Mouse (Mus musculus) neural tube, embryonic 11.5 days (tissue): Measurements from ENCODE around the gene Epsti1. TPM values are rescaled to one million over a fixed set of nuclear protein-coding genes. Genes with fewer than 3 reads are reported as not detected.

Experiments used
- ATAC-seq: fragments of 200-750 bp; cut with Nextera tagmentation; 2 replicates; pipeline ENCODE4 v1.8.0; 2017; ENCODE audit warnings: moderate number of reproducible peaks, mild to moderate bottlenecking, moderate TSS enrichment, moderate library complexity; ENCODE audit not compliant: insufficient read depth, low FRiP score, low TSS enrichment
- DNase-seq: peaks from one replicate; pipeline ENCODE4 v3.0.0-alpha.2; 2015; ENCODE audit warnings: low spot score
- H3K27ac ChIP-seq: fragments of 300-500 bp; sonication (generic); 2 replicates; pipeline ENCODE4 v1.5.1; 2014; ENCODE audit warnings: low read depth, mild to moderate bottlenecking, low read length
- H3K27me3 ChIP-seq: fragments of 300-500 bp; sonication (generic); 2 replicates; pipeline ENCODE4 v1.6.1; 2014; ENCODE audit warnings: mild to moderate bottlenecking, low read length, mixed read lengths; ENCODE audit not compliant: control insufficient read depth, insufficient read depth
- H3K36me3 ChIP-seq: fragments of 300-500 bp; sonication (generic); 2 replicates; pipeline ENCODE4 v1.6.1; 2014; ENCODE audit warnings: mild to moderate bottlenecking, low read length, moderate library complexity, mixed read lengths; ENCODE audit not compliant: control insufficient read depth, insufficient read depth
- H3K4me1 ChIP-seq: fragments of 300-500 bp; sonication (generic); 2 replicates; pipeline ENCODE4 v1.6.1; 2014; ENCODE audit warnings: low read length, mixed read lengths; ENCODE audit not compliant: control insufficient read depth, insufficient read depth
- H3K4me2 ChIP-seq: fragments of 300-500 bp; sonication (generic); 2 replicates; pipeline ENCODE4 v1.6.1; 2014; ENCODE audit warnings: low read depth, mild to moderate bottlenecking, moderate library complexity
- H3K4me3 ChIP-seq: fragments of 300-500 bp; sonication (generic); 2 replicates; pipeline ENCODE4 v1.5.1; 2014; ENCODE audit warnings: low read depth, low read length
- H3K9ac ChIP-seq: fragments of 300-500 bp; sonication (generic); 2 replicates; pipeline ENCODE4 v1.6.1; 2014; ENCODE audit warnings: mild to moderate bottlenecking, low read length
- H3K9me3 ChIP-seq: fragments of 300-500 bp; sonication (generic); 2 replicates; pipeline ENCODE4 v1.6.1; 2016; ENCODE audit warnings: low read length; ENCODE audit not compliant: control insufficient read depth
- WGBS: fragments of 180-500 bp; shearing (Covaris S2); extraction: QIAGEN DNeasy Blood & Tissue Kit; methylation state at CpG from one replicate; pipeline ENCODE4 v1.1.7; 2014; 5-methylcytosine and 5-hydroxymethylcytosine counted together
- polyA plus RNA-seq: library from polyadenylated mRNA; unstranded; fragments of >200 nt; fragmentation: Nextera tagmentation; extraction: Ambion mirVana; gene quantifications from 2 replicates; pipeline ENCODE4 v1.2.1, GENCODE M21; 2014

The Epsti1 gene
- polyA plus RNA-seq, 1 experiment from 2014 or later = not detected

DNA sequence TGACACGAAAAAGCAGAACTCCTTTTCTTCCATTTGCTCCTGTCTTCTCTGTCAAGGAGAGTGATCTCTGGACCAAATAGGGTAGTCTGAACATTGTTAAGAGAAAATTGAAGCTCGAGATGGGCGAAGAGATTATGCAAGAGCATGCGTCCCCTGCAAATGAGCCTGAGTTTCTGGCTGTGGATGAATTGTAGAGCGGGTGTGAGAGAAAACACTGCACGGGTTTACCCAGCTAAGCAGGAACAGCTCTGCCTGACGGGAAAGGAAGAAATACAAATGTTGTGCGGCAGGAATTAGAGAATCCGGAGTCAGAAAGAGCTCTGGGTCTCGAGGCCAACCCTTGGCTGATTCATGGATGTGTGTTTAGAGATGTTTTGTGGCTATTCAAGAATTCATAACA lies 107.8 kb downstream of the Epsti1 start:
- Histone ChIP-seq H3K9me3 (no peaks in the 10 kb centered on the region), H3K27ac (no peak overlapping the region), H3K27me3 (no peaks in the 10 kb centered on the region), H3K4me3 (no peak overlapping the region), H3K36me3 (no peaks in the 10 kb centered on the region), H3K4me1 (no peaks in the 10 kb centered on the region), H3K9ac (no peak overlapping the region), H3K4me2 (no peak overlapping the region)
- ATAC-seq (no peak), DNase-seq (no peak)
- 65% methylated on average over 10 of the region's 10 CpGs for WGBS

DNA sequence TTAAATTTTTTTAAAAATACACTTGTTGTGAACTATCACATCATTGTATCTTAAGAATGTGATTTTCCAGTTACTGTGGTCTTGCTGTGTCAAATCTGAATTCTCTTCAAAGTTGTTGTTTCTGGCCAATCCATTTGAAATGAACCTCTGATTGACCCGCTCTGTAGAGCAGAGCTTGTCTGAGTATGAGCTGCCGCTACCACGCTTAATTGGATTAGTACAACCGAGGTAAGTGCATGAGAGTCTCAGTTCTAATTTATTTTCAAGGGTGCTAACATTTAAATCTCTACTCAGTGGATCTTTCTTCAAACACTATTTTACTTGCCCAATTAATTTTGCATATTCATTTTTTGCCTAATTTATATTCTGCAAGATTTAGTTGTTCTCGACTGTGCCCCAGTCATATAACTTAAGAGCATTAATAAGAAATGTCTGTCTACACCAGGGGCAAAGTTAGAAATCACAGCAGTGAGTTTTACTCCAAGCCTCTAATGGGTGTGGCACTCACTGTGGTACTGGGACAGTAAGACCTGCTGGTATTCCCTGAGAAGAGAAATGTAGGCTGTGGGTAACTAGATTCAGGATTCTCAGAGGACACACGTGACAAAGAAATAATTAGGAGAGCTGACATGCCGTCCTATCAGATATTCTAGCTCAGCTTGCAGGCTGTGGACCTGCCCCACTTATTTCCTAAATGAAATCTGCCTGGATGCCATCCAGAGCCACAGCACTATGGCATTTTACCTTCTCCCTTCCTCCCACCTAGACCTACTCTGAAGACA lies 111.7 kb downstream of the Epsti1 start:
- ATAC-seq (no peak), DNase-seq (no peak)
- H3K9me3 ChIP-seq = no peaks in the 10 kb centered on the region
- WGBS = 81% methylated on average over 7 of the region's 7 CpGs
- no peak overlapping the region for H3K4me3 ChIP-seq
- H3K36me3 ChIP-seq = no peaks in the 10 kb centered on the region
- no peak overlapping the region for H3K27ac ChIP-seq
- no peak overlapping the region for H3K4me2 ChIP-seq
- no peaks in the 10 kb centered on the region for H3K4me1 ChIP-seq
- H3K9ac ChIP-seq = no peak overlapping the region
- no peaks in the 10 kb centered on the region for H3K27me3 ChIP-seq

DNA sequence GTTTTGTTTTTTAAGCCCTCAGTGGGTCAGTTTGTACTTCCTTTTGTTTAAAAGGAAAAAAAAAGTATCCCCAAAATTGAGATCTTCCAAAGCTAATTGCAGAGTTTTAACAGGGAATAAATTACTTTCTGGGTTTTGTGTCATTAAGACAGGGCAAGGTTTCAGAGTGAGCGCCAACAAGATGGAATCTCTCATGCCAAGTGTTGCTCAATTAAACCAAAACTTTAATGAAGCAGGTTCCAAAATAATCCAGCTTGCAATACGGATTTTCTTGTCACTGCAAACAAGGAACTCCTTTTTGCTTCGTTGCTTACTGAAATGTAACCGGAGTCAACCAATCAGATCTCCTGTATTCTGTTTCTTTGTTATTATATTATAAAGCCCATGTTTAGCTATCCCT lies 112.4 kb downstream of the Epsti1 start:
- Histone ChIP-seq H3K27me3 (no peaks in the 10 kb centered on the region), H3K9me3 (no peaks in the 10 kb centered on the region), H3K9ac (no peak overlapping the region), H3K4me3 (no peak overlapping the region), H3K36me3 (no peaks in the 10 kb centered on the region), H3K27ac (no peak overlapping the region), H3K4me1 (no peaks in the 10 kb centered on the region), H3K4me2 (no peak overlapping the region)
- ATAC-seq = no peak
- 84% methylated on average over 4 of the region's 4 CpGs for WGBS
- DNase-seq = no peak

DNA sequence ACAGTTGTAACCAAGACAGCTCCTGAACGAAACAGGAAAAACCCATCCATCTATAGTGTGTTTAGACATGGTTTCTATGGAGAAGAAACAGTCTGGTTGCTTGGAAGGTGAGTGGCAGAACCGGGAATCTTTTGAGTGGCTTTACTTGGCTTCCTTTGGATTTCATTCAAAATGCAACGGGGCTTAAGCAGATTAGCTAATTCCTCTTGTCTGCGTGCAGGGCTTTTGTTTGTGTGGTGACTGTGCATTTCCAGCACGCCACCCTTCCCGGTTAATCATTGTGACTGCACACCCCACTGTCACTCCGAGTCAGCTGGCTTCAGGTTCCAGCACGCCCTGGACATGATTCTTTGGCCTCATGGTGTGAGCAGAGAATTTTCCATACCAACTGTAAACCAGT lies 115.9 kb downstream of the Epsti1 start:
- no peaks in the 10 kb centered on the region for H3K27me3 ChIP-seq
- H3K27ac ChIP-seq = no peak overlapping the region
- 53% methylated on average over 8 of the region's 8 CpGs for WGBS

DNA sequence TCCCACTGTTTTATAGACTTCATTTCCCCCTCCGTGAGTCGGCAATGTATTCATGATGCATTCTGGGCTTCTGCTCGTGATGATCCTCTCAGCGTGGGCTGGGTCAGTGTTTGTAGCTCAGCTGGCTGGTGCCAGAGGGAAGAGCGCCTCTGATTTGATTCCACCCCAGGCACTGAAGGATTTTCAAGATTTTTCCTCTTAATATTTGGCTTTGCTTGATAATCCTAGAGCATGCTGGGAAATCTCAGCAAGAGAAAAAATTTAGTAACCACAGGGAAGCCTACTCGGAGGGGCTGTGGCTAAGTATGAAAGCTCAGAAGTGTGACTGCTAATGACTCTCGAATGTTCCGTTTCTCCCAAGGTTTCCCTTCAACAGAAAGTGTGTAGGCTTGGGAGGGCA lies 134.8 kb downstream of the Epsti1 start:
- 70% methylated on average over 8 of the region's 8 CpGs for WGBS
- no peaks in the 10 kb centered on the region for H3K9me3 ChIP-seq
- DNase-seq (no peak), ATAC-seq (no peak)
- no peak overlapping the region for H3K9ac ChIP-seq
- H3K27ac ChIP-seq = no peak overlapping the region
- no peaks in the 10 kb centered on the region for H3K4me1 ChIP-seq
- no peaks in the 10 kb centered on the region for H3K27me3 ChIP-seq
- no peaks in the 10 kb centered on the region for H3K36me3 ChIP-seq
- H3K4me2 ChIP-seq = no peak overlapping the region
- no peak overlapping the region for H3K4me3 ChIP-seq

More for the DNA sequence above, 115.9 kb downstream of the Epsti1 start:
- Histone ChIP-seq H3K9ac (no peak overlapping the region), H3K36me3 (no peaks in the 10 kb centered on the region), H3K4me3 (no peak overlapping the region), H3K4me1 (no peaks in the 10 kb centered on the region), H3K4me2 (no peak overlapping the region), H3K9me3 (no peaks in the 10 kb centered on the region)
- no peak for ATAC-seq
- no peak for DNase-seq

DNA sequence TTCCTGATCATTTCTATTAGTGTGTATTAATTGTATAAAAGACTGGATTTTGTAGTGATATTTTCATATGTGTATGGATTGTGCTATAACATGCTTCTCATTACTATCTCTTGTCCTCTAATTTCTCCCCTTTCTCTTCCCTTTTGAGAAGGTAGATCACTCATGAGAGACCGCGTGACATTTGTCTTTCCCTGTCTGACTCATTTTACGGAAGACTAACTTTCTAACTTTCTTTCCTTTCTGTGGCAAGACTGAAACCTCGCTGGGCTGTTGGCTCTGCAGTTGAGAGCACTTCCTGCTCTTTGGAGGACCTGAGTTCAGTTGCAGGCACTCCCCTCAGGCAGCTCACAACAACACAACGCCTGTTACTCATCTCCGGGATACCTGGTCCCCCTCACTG lies 136.6 kb downstream of the Epsti1 start:
- no peak overlapping the region for H3K27ac ChIP-seq
- H3K4me1 ChIP-seq = no peaks in the 10 kb centered on the region
- H3K36me3 ChIP-seq = no peaks in the 10 kb centered on the region
- 84% methylated on average over 6 of the region's 6 CpGs for WGBS
- H3K4me3 ChIP-seq = no peak overlapping the region
- ATAC-seq (no peak), DNase-seq (no peak)
- no peak overlapping the region for H3K4me2 ChIP-seq
- H3K9me3 ChIP-seq = no peaks in the 10 kb centered on the region
- H3K9ac ChIP-seq = no peak overlapping the region
- no peaks in the 10 kb centered on the region for H3K27me3 ChIP-seq

DNA sequence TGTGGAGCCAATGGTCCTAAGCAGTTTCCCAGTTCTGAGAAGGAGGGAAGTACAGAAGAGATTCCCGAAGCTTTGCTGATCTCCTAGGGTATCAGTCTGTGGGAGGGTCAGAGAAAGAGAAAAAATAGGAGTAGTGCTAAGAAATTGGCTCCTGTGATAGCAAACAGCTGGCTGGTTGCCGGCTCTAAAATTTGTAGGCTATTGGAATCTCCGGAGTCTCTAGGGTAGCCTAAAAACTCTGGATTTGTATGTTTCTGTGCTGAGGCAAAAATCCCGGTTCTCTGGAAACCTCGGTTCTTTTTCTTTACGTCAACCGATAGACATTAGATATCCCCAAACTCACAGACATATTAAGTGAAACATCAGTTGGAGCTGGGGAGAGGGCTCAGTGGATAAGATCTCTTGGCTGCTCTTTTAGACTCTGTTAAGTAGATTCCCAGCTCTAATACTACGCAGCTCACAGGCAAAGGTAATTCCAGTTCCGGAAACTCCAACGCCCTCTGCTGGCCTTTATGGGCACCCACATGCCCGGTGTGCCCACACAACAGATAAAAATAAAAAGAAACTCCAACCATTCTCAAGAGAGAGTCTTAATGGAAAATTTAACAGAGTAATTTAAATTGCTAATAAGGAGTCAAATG lies 138.0 kb downstream of the Epsti1 start:
- 84% methylated on average over 11 of the region's 11 CpGs for WGBS
- Histone ChIP-seq H3K4me2 (no peak overlapping the region), H3K4me3 (no peak overlapping the region), H3K36me3 (no peaks in the 10 kb centered on the region), H3K4me1 (no peaks in the 10 kb centered on the region), H3K9me3 (no peaks in the 10 kb centered on the region), H3K27me3 (no peaks in the 10 kb centered on the region), H3K9ac (no peak overlapping the region), H3K27ac (no peak overlapping the region)
- no peak for DNase-seq
- no peak for ATAC-seq

DNA sequence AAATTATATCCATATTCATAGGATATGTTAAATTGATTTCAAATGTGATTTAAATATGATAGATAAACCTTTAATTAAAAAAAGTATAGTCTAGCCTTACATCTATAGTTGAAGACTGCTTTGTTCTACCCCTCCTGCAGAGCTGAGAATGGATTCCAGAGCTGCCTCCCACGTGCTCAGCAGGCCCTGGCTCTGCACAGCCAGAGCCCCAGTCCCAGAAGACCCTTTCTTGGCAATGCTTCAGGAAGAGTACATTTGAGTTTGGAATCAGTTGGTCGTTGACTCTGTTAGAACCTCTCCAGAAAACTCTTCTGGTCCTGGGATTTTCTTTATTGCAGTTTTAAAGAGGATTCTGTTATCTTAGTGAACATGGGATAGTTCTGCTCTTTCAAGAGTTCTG lies 139.0 kb downstream of the Epsti1 start:
- Histone ChIP-seq H3K27me3 (no peaks in the 10 kb centered on the region), H3K9ac (no peak overlapping the region), H3K9me3 (no peaks in the 10 kb centered on the region), H3K4me3 (no peak overlapping the region), H3K36me3 (no peaks in the 10 kb centered on the region), H3K4me1 (no peaks in the 10 kb centered on the region), H3K4me2 (no peak overlapping the region), H3K27ac (no peak overlapping the region)
- no peak for ATAC-seq
- 42% methylated on average over 2 of the region's 2 CpGs for WGBS
- no peak for DNase-seq

DNA sequence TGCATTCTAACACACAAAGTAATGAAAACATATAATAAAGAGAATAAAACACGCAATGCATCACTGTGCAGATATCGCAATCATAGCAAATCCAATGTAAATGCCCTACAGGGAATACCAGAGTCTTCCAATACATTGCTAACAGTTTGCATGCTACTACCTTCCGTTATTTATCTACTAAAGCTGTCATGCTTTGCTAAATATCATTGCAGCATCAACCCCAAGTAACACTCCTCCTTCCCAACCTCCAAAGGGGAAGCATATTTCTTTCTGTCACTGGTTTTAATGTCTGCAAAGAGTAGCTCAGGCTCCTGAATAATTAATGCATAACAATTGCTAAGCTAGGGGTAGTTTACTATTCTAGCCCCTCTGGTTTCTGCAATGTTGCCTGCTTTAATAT lies 144.2 kb downstream of the Epsti1 start:
- Histone ChIP-seq H3K9me3 (no peaks in the 10 kb centered on the region), H3K4me1 (no peaks in the 10 kb centered on the region), H3K27me3 (no peaks in the 10 kb centered on the region), H3K36me3 (no peaks in the 10 kb centered on the region), H3K4me2 (no peak overlapping the region), H3K9ac (no peak overlapping the region), H3K27ac (no peak overlapping the region), H3K4me3 (no peak overlapping the region)
- no peak for ATAC-seq
- DNase-seq = no peak
- WGBS = 82% methylated on average over 3 of the region's 3 CpGs
